Mouse (Mus musculus) skeletal muscle tissue, postnatal 0 days (tissue): ENCODE measurements around the gene Gpr82. TPM values are rescaled to one million over a fixed set of nuclear protein-coding genes. Genes with fewer than 3 reads are reported as not detected.

Source experiments
- microRNA-seq, 2 experiments: library from miRNA; unstranded; fragments of <30 nt; microRNA quantifications; one replicate each; pipeline ENCODE4; 2016
- polyA plus RNA-seq: library from polyadenylated mRNA; unstranded; fragments of >200 nt; fragmentation: Nextera tagmentation; extraction: Ambion mirVana; gene quantifications from 2 replicates; pipeline ENCODE4 v1.2.1, GENCODE M21; 2015

Gpr82 gene
- 0.11 and 0.13 TPM in 2 replicates for polyA plus RNA-seq

DNA sequence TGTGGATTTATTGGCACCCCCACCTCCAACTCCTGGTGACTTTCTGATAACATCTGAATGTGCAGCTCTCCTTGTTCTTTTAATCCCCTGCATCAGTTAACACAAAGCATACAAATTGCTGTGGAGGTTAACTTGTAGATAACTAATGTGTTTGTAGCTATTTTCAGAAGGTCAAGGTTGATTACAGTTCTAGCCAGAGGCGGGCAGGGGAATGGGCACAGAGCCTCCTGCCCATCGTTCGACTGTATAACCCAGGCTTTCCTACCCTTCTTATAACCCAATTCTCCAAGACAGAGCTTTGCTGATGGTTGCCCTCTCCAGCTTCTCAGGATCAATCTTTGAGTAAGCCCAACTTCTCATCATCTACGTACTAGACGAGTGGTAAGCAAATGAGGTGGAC is at the start of gene Gpr82:
Gene Gpr82 (plus strand): TSS at position 301 of the 400 bp plus-strand sequence.

GRCm38 (mm10) chrX:13631599-13632283 is 29.4 kb upstream of the Gpr82 start, which contains the start of gene Gpr34:
Gpr34 (plus strand) TSS chrX:13632089.

Small RNAs within 50 kb of the gene (microRNA-seq; reads per million reads assigned to microRNA genes)
- gene Gm25246 = 0 reads per million in 2 experiments

Other genes starting within 250 kb of the Gpr82 start
- gene Nyx, start 195.3 kb upstream of the Gpr82 start, polyA plus RNA-seq = 0.03 and 0.04 TPM in 2 replicates
- 2.2 and 3.6 TPM in 2 replicates for gene Gpr34, start 29.3 kb upstream of the Gpr82 start, polyA plus RNA-seq
- 7.8 and 7.9 TPM in 2 replicates for gene Cask, start 190.0 kb downstream of the Gpr82 start, polyA plus RNA-seq